Mouse (Mus musculus) CH12.LX (cell line): ENCODE data around the gene Scfd2. TPM values are rescaled to one million over a fixed set of nuclear protein-coding genes. Genes with fewer than 3 reads are reported as not detected.

ENCODE experiments used
- DNase-seq: peaks from one replicate; pipeline ENCODE4 v3.0.0-alpha.2; 2013; ENCODE audit errors: extremely low read depth
- H3K27ac ChIP-seq: 2 replicates; pipeline ENCODE4 v1.5.1; 2012; ENCODE audit warnings: low read depth, mild to moderate bottlenecking, control low read depth, moderate library complexity; ENCODE audit not compliant: insufficient read depth
- H3K27me3 ChIP-seq: replicated peaks from 2 replicates; pipeline ENCODE3; 2012; ENCODE audit warnings: inconsistent platforms
- H3K36me3 ChIP-seq, 2 experiments: replicated peaks in 1 of 2; 2 replicates each; pipeline versions ENCODE3 to v1.6.1; 2012; ENCODE audit warnings: inconsistent platforms in 1 of 2, low read length in 1 of 2, mild to moderate bottlenecking in 1 of 2, mixed read lengths in 1 of 2, moderate library complexity in 1 of 2; ENCODE audit not compliant: control insufficient read depth in 1 of 2, insufficient read depth in 1 of 2
- H3K4me1 ChIP-seq, 2 experiments: 2 replicates each; pipeline ENCODE4 v1.6.1; 2012; ENCODE audit warnings: inconsistent platforms in 1 of 2, moderate library complexity in 1 of 2; ENCODE audit not compliant: insufficient read depth in 2 of 2, control insufficient read depth in 1 of 2
- H3K4me2 ChIP-seq: 2 replicates; pipeline ENCODE4 v1.6.1; 2012; ENCODE audit warnings: low read depth, mild to moderate bottlenecking, control low read depth; ENCODE audit not compliant: poor library complexity, insufficient read depth, severe bottlenecking
- H3K4me3 ChIP-seq, 3 experiments: fragments of 150-350 bp in 1 of 3; sonication (generic) in 1 of 3; replicated peaks in 1 of 3; 2 replicates each; pipeline versions ENCODE3 to v1.5.1; 2011 to 2012; ENCODE audit warnings: low read depth in 2 of 3, low read length in 2 of 3, mild to moderate bottlenecking in 2 of 3, moderate library complexity in 2 of 3, control low read depth in 1 of 3, improper control_type of control experiment in 1 of 3, inconsistent platforms in 1 of 3, mixed read lengths in 1 of 3; ENCODE audit not compliant: poor library complexity in 1 of 3
- H3K79me2 ChIP-seq: replicated peaks from 2 replicates; pipeline ENCODE4 v1.6.1; 2012; ENCODE audit warnings: mild to moderate bottlenecking, moderate library complexity; ENCODE audit not compliant: control insufficient read depth, poor library complexity, insufficient read depth, severe bottlenecking; ENCODE audit errors: extremely low read depth
- H3K9ac ChIP-seq: 2 replicates; pipeline ENCODE4 v1.6.1; 2012; ENCODE audit warnings: low read depth, mild to moderate bottlenecking, control low read depth, moderate library complexity; ENCODE audit not compliant: insufficient read depth
- H3K9me3 ChIP-seq: replicated peaks from 2 replicates; pipeline ENCODE3; 2012; ENCODE audit warnings: low read length, inconsistent platforms, mixed read lengths
- BHLHE40 ChIP-seq: IDR thresholded peaks from 2 replicates; pipeline ENCODE4 v1.6.1; 2011; ENCODE audit warnings: mild to moderate bottlenecking, low read depth, low read length, improper control_type of control experiment
- CHD1 ChIP-seq: IDR thresholded peaks from 2 replicates; pipeline ENCODE4 v1.6.1; 2012; ENCODE audit warnings: low read depth, low read length, improper control_type of control experiment, inconsistent platforms
- CHD2 ChIP-seq: IDR thresholded peaks from 2 replicates; pipeline ENCODE4 v1.6.1; 2011; ENCODE audit warnings: low read length, improper control_type of control experiment
- CTCF ChIP-seq, 2 experiments: IDR thresholded peaks in 1 of 2; conservative IDR thresholded peaks in 1 of 2; 2 replicates each; pipeline ENCODE4 v1.5.1; 2011 to 2012; ENCODE audit warnings: low read depth in 2 of 2, low read length in 2 of 2, improper control_type of control experiment in 1 of 2, inconsistent platforms in 1 of 2, mild to moderate bottlenecking in 1 of 2, moderate library complexity in 1 of 2
- ELF1 ChIP-seq: IDR thresholded peaks from 2 replicates; pipeline ENCODE4 v1.6.1; 2014; ENCODE audit warnings: low read depth, mild to moderate bottlenecking, inconsistent platforms, low read length, improper control_type of control experiment
- HCFC1 ChIP-seq: IDR thresholded peaks from 2 replicates; pipeline ENCODE4 v1.6.1; 2012; ENCODE audit warnings: low read depth, mild to moderate bottlenecking, inconsistent platforms, low read length, improper control_type of control experiment
- IRF4 ChIP-seq: IDR thresholded peaks from 2 replicates; pipeline ENCODE4 v1.6.1; 2014; ENCODE audit warnings: low read depth, mild to moderate bottlenecking, inconsistent platforms, low read length, improper control_type of control experiment
- JUN ChIP-seq: IDR thresholded peaks from 2 replicates; pipeline ENCODE4 v1.6.1; 2011; ENCODE audit warnings: low read depth, mild to moderate bottlenecking, low read length, improper control_type of control experiment, moderate library complexity; ENCODE audit not compliant: insufficient read depth
- MAZ ChIP-seq: IDR thresholded peaks from 2 replicates; pipeline ENCODE4 v1.6.1; 2012; ENCODE audit warnings: low read depth, mild to moderate bottlenecking, inconsistent platforms, low read length, improper control_type of control experiment, moderate library complexity
- MEF2A ChIP-seq: IDR thresholded peaks from 2 replicates; pipeline ENCODE4 v1.6.1; 2014; ENCODE audit warnings: low read depth, mild to moderate bottlenecking, inconsistent platforms, low read length, improper control_type of control experiment, borderline replicate concordance
- MXI1 ChIP-seq: IDR thresholded peaks from 2 replicates; pipeline ENCODE4 v1.6.1; 2011; ENCODE audit warnings: mild to moderate bottlenecking, low read depth, low read length, improper control_type of control experiment
- PAX5 ChIP-seq: IDR thresholded peaks from 2 replicates; pipeline ENCODE4 v1.6.1; 2012; ENCODE audit warnings: low read length, inconsistent platforms, mixed read lengths
- POLR2A ChIP-seq: IDR thresholded peaks from 2 replicates; pipeline ENCODE4 v1.6.1; 2011; ENCODE audit warnings: low read depth, mild to moderate bottlenecking, improper control_type of control experiment, low read length
- POLR2AphosphoS2 ChIP-seq: IDR thresholded peaks from 2 replicates; pipeline ENCODE4 v1.6.1; 2011; ENCODE audit warnings: low read depth, low read length, improper control_type of control experiment
- RCOR1 ChIP-seq: conservative IDR thresholded peaks from 2 replicates; pipeline ENCODE4 v1.6.1; 2012; ENCODE audit warnings: low read depth, mild to moderate bottlenecking, inconsistent platforms, low read length, improper control_type of control experiment
- SMC3 ChIP-seq: IDR thresholded peaks from 2 replicates; pipeline ENCODE4 v1.6.1; 2011; ENCODE audit warnings: low read depth, low read length, improper control_type of control experiment
- TCF12 ChIP-seq: IDR thresholded peaks from 2 replicates; pipeline ENCODE4 v1.6.1; 2014; ENCODE audit warnings: low read depth, mild to moderate bottlenecking, inconsistent platforms, low read length, improper control_type of control experiment
- UBTF ChIP-seq: IDR thresholded peaks from 2 replicates; pipeline ENCODE4 v1.6.1; 2012; ENCODE audit warnings: low read depth, mild to moderate bottlenecking, inconsistent platforms, low read length, improper control_type of control experiment, moderate library complexity
- USF2 ChIP-seq: conservative IDR thresholded peaks from 2 replicates; pipeline ENCODE4 v1.6.1; 2011; ENCODE audit warnings: low read depth, low read length, improper control_type of control experiment
- ZKSCAN1 ChIP-seq: IDR thresholded peaks from 2 replicates; pipeline ENCODE4 v1.6.1; 2012; ENCODE audit warnings: low read depth, inconsistent platforms, low read length, improper control_type of control experiment, borderline replicate concordance
- dilution Hi-C: fragments of 300-500 bp; cut with MboI; formaldehyde crosslinking; loops from 2 replicates; pipeline ENCODE4 v1.14.3; 2020; ENCODE audit warnings: low sequenced_read_pairs; ENCODE audit not compliant: extremely low pct_unique_long_range_greater_than_20kb, extremely low pct_ligation_motif_present
- in situ Hi-C: fragments of 300-500 bp; cut with MboI; formaldehyde crosslinking; loops from 3 replicates; pipeline ENCODE4 v1.14.3; 2019; ENCODE audit warnings: low sequenced_read_pairs, low pct_ligation_motif_present, low pct_unique_long_range_greater_than_20kb, mixed read lengths
- polyA plus RNA-seq: library from polyadenylated mRNA; unstranded; fragments of >175 nt; gene quantifications from 2 replicates; pipeline ENCODE4 v1.2.1, GENCODE M21; 2012; ENCODE audit warnings: low read depth; ENCODE audit not compliant: insufficient read length
- total RNA-seq, 2 experiments: library from RNA; depleted of rRNA; stranded (reverse); fragments of 300-350 nt in 1 of 2; fragments of >200 nt in 1 of 2; gene quantifications; 2 replicates each; pipeline ENCODE4 v1.2.3; 2012 to 2014

Gene Scfd2
- total and polyA plus RNA-seq, 3 experiments = 13.2 to 18.0 (median 14.4) TPM

- Histone ChIP-seq H3K27ac (no peak overlapping the region), H3K4me1 (peaks cover 0 to 11% of the 10 kb centered on the region in 2 experiments; a peak in 1 of 4 replicates), H3K79me2 (no peaks in the 10 kb centered on the region), H3K27me3 (no peaks in the 10 kb centered on the region), H3K9me3 (no peaks in the 10 kb centered on the region), H3K36me3 (no peaks in the 10 kb centered on the region), H3K4me3 (no peak overlapping the region), H3K4me2 (no peak overlapping the region), H3K9ac (no peak overlapping the region)
- dilution Hi-C loops (no loop called here), in situ Hi-C loops (no loop called here)
- no peak for DNase-seq
- TF ChIP-seq MEF2A (no peak), CHD2 (no peak), UBTF (no peak), MXI1 (no peak), ELF1 (no peak), POLR2A (no peak), RCOR1 (no peak), POLR2AphosphoS2 (no peak)
These were observed 285.1 kb downstream of the Scfd2 start for GRCm38 (mm10) chr5:74246453-74246852.

GRCm38 (mm10) chr5:74245641-74246145 is 285.9 kb downstream of the Scfd2 start:
- Histone ChIP-seq H3K9me3 (no peaks in the 10 kb centered on the region), H3K4me2 (no peak overlapping the region), H3K9ac (no peak overlapping the region), H3K4me1 (peaks cover 0 to 11% of the 10 kb centered on the region in 2 experiments; a peak in 1 of 4 replicates), H3K27ac (no peak overlapping the region), H3K27me3 (no peaks in the 10 kb centered on the region), H3K36me3 (no peaks in the 10 kb centered on the region), H3K4me3 (no peak overlapping the region), H3K79me2 (no peaks in the 10 kb centered on the region)
- TF ChIP-seq MAZ (no peak), IRF4 (no peak), RCOR1 (no peak), BHLHE40 (no peak), USF2 (no peak), HCFC1 (no peak), TCF12 (no peak), JUN (no peak), CHD1 (no peak), ZKSCAN1 (no peak), MEF2A (no peak), SMC3 (no peak), PAX5 (no peak), CTCF (conservative IDR thresholded peaks at IDR 0.05 in 1 of 2, IDR thresholded peaks at IDR 0.05 in 1 of 2; ENCODE audit: low read depth in 2 of 2, low read length in 2 of 2) (no peak)
- no peak for DNase-seq
- in situ Hi-C loops = no loop called here
- dilution Hi-C loops = no loop called here
